Mouse (Mus musculus) left cerebral cortex, postnatal 25 days (tissue): ENCODE data around the gene Gpatch3. TPM values are rescaled to one million over a fixed set of nuclear protein-coding genes. Genes with fewer than 3 reads are reported as not detected.

Experiments
- microRNA-seq, 2 experiments: library from miRNA; unstranded; fragments of <30 nt; microRNA quantifications; one replicate each; pipeline ENCODE4 v1.2.0; 2022
- total RNA-seq, 2 experiments: library from RNA; stranded (reverse); gene quantifications; 2 replicates each; pipeline ENCODE4 v1.2.3; 2021

The Gpatch3 gene
- total RNA-seq, 2 experiments from 2014 or later = 6.5 to 7.3 TPM

Small RNA genes lying within 50 kb of the gene (microRNA-seq; reads per million reads assigned to microRNA genes)
- gene Gm23158 = 0 reads per million in 2 experiments

Other genes starting within 250 kb of the Gpatch3 start
- 10 to 100 TPM; 58.0 to 59.7 TPM for gene Wdtc1, start 221.3 kb upstream of the Gpatch3 start, total RNA-seq
- gene Slc9a1, start 205.0 kb upstream of the Gpatch3 start, total RNA-seq = 10 to 100 TPM; 46.0 to 51.9 TPM
- gene Tent5b, start 94.6 kb upstream of the Gpatch3 start, total RNA-seq = under 1 TPM in 1 of 2 experiments, not detected in 1; 0.21 TPM
- 100 to 1,000 TPM; 157 to 177 TPM for gene Trnp1, start 76.2 kb upstream of the Gpatch3 start, total RNA-seq
- not detected for gene Kdf1, start 55.8 kb upstream of the Gpatch3 start, total RNA-seq
- gene Nudc, start 28.7 kb upstream of the Gpatch3 start, total RNA-seq = 100 to 1,000 TPM; 129 TPM
- not detected for gene Nr0b2, start 21.4 kb upstream of the Gpatch3 start, total RNA-seq
- gene Gpn2, start 9.6 kb downstream of the Gpatch3 start, total RNA-seq = 10 to 100 TPM in 1 of 2 experiments, 1 to 10 TPM in 1; 9.8 to 10.9 TPM
- 1 to 10 TPM; 1.3 to 1.9 TPM for gene Sfn, start 27.4 kb downstream of the Gpatch3 start, total RNA-seq
- 10 to 100 TPM; 30.9 to 40.6 TPM for gene Zdhhc18, start 75.4 kb downstream of the Gpatch3 start, total RNA-seq
- 1 to 10 TPM; 6.9 to 7.4 TPM for gene Pigv, start 97.9 kb downstream of the Gpatch3 start, total RNA-seq
- gene Arid1a, start 182.0 kb downstream of the Gpatch3 start, total RNA-seq = 10 to 100 TPM; 81.0 to 88.3 TPM